9 mouse cellular contexts compared by ENCODE assay signal in genomic region chr10:17528116-17528515, GRCm38 (mm10).
DNase-seq lines count a peak whose midpoint lies in the region; ATAC-seq and TF ChIP-seq lines count a peak whose summit lies in the region.
"Had no signal": no experiment of that assay in that cellular context is flagged by ENCODE, and none has a peak within 500 bp of the region (broad histone marks: within the 10 kb centered on the region; RNA-seq: fewer than 3 reads in every experiment).

No protein-coding gene starts in this region.

- H3K36me3 ChIP-seq in heart, postnatal 0 days (replicated peaks; ENCODE audit: control insufficient read depth, insufficient read depth, low read length), result no peaks in the 10 kb centered on the region
- no peaks in the 10 kb centered on the region for H3K36me3 ChIP-seq in lung, embryonic 16.5 days (ENCODE audit: control insufficient read depth, insufficient read depth, low read length)
- no peaks in the 10 kb centered on the region for H3K36me3 ChIP-seq in intestine, embryonic 16.5 days (ENCODE audit: control insufficient read depth, insufficient read depth, low read length)
- H3K36me3 ChIP-seq in stomach, postnatal 0 days (ENCODE audit: control insufficient read depth, insufficient read depth, low read length), result no peaks in the 10 kb centered on the region
- H3K36me3 ChIP-seq in neural tube, embryonic 15.5 days, result no peaks in the 10 kb centered on the region
- H3K36me3 ChIP-seq: hindbrain, embryonic 15.5 days had no signal

- DNase-seq in heart, postnatal 0 days (ENCODE audit: low spot score), result peak; percentile 52
- no peak for DNase-seq in heart, adult 8-10 months (ENCODE audit: low spot score)
- no peak for DNase-seq in lung, adult 2 months
- DNase-seq in stomach, postnatal 0 days (ENCODE audit: low spot score), result peak; percentile 50

- H3K4me3 ChIP-seq in heart, postnatal 0 days (ENCODE audit: low read depth, low read length), result no peak overlapping the region
- H3K4me3 ChIP-seq in lung, embryonic 16.5 days (ENCODE audit: low read length), result no peak overlapping the region
- H3K4me3 ChIP-seq in lung, adult 2 months (replicated peaks; ENCODE audit: extremely low read depth, low read depth, low read length), result no peak overlapping the region
- H3K4me3 ChIP-seq in intestine, embryonic 16.5 days (ENCODE audit: low read length), result no peak overlapping the region
- no peak overlapping the region for H3K4me3 ChIP-seq in stomach, postnatal 0 days (ENCODE audit: low read depth, low read length)
- no peak overlapping the region for H3K4me3 ChIP-seq in neural tube, embryonic 15.5 days (replicated peaks)
- H3K4me3 ChIP-seq: erythroblast, embryonic 14.5 days; hindbrain, embryonic 15.5 days had no signal

- no peak for TF ChIP-seq CTCF in heart, postnatal 0 days (IDR thresholded peaks at IDR 0.05; ENCODE audit: low read depth)
- no peak for TF ChIP-seq CTCF in lung, adult 2 months (IDR thresholded peaks at IDR 0.05; ENCODE audit: insufficient read depth, low read length)
- TF ChIP-seq CTCF in stomach, postnatal 0 days (IDR thresholded peaks at IDR 0.05; ENCODE audit: low read depth), result no peak

- peak; percentile 49; the same call in 1 of the 2 replicates for ATAC-seq in heart, postnatal 0 days (ENCODE audit: insufficient read depth, low read depth)
- peak; percentile 74 for ATAC-seq in lung, embryonic 16.5 days (ENCODE audit: low read depth)
- peak; percentile 80 for ATAC-seq in intestine, embryonic 16.5 days
- peak; percentile 84 for ATAC-seq in stomach, postnatal 0 days (ENCODE audit: low FRiP score, low TSS enrichment)
- no peak for ATAC-seq in neural tube, embryonic 15.5 days (ENCODE audit: low FRiP score)

- 0 out of 2 replicates have a peak overlapping the region, but pooled peaks have one; percentile 7 for H3K27ac ChIP-seq in heart, postnatal 0 days (ENCODE audit: low read depth)
- H3K27ac ChIP-seq in lung, embryonic 16.5 days (ENCODE audit: low read length), result 0 out of 2 replicates have a peak overlapping the region, but pooled peaks have one; percentile 1
- peak overlapping the region; percentile 44; the same call in 1 of the 2 replicates for H3K27ac ChIP-seq in intestine, embryonic 16.5 days (ENCODE audit: low read length)
- peak overlapping the region; percentile 42 for H3K27ac ChIP-seq in stomach, postnatal 0 days (replicated peaks)
- no peak overlapping the region for H3K27ac ChIP-seq in neural tube, embryonic 15.5 days (replicated peaks)
- H3K27ac ChIP-seq: hindbrain, embryonic 15.5 days had no signal

- H3K9ac ChIP-seq in heart, postnatal 0 days (replicated peaks; ENCODE audit: low read depth, low read length), result no peak overlapping the region
- no peak overlapping the region for H3K9ac ChIP-seq in lung, embryonic 16.5 days (ENCODE audit: low read length)
- H3K9ac ChIP-seq in intestine, embryonic 16.5 days (ENCODE audit: low read depth, low read length), result no peak overlapping the region
- no peak overlapping the region for H3K9ac ChIP-seq in stomach, postnatal 0 days (ENCODE audit: low read length)
- no peak overlapping the region for H3K9ac ChIP-seq in neural tube, embryonic 15.5 days (replicated peaks)
- H3K9ac ChIP-seq: hindbrain, embryonic 15.5 days had no signal

- H3K4me2 ChIP-seq in heart, postnatal 0 days (ENCODE audit: low read depth, low read length), result no peak overlapping the region
- no peak overlapping the region for H3K4me2 ChIP-seq in lung, embryonic 16.5 days (ENCODE audit: low read depth, low read length)
- H3K4me2 ChIP-seq in intestine, embryonic 16.5 days (ENCODE audit: low read depth, low read length), result no peak overlapping the region
- no peak overlapping the region for H3K4me2 ChIP-seq in stomach, postnatal 0 days (replicated peaks; ENCODE audit: low read depth)
- no peak overlapping the region for H3K4me2 ChIP-seq in neural tube, embryonic 15.5 days
- H3K4me2 ChIP-seq: hindbrain, embryonic 15.5 days had no signal

- TF ChIP-seq POLR2A in lung, adult 2 months (IDR thresholded peaks at IDR 0.05; ENCODE audit: borderline replicate concordance, extremely low read depth, low read depth, low read length), result no peak

- 31% methylated on average over 2 of the region's 2 CpGs for WGBS in heart, postnatal 0 days
- WGBS in lung, embryonic 16.5 days, result 44% methylated on average over 2 of the region's 2 CpGs
- WGBS in lung, adult 2 months, result 15% methylated on average over 2 of the region's 2 CpGs
- 47% methylated on average over 2 of the region's 2 CpGs for WGBS in intestine, embryonic 16.5 days
- WGBS in stomach, postnatal 0 days, result 27% methylated on average over 2 of the region's 2 CpGs
- 84% methylated on average over 2 of the region's 2 CpGs for WGBS in neural tube, embryonic 15.5 days

- H3K9me3 ChIP-seq in heart, postnatal 0 days (replicated peaks; ENCODE audit: control insufficient read depth, low read length), result no peaks in the 10 kb centered on the region
- H3K9me3 ChIP-seq in lung, embryonic 16.5 days (ENCODE audit: control insufficient read depth, low read length), result no peaks in the 10 kb centered on the region
- no peaks in the 10 kb centered on the region for H3K9me3 ChIP-seq in intestine, embryonic 16.5 days (ENCODE audit: control insufficient read depth, low read length)
- no peaks in the 10 kb centered on the region for H3K9me3 ChIP-seq in stomach, postnatal 0 days (ENCODE audit: control insufficient read depth, low read length)
- H3K9me3 ChIP-seq in neural tube, embryonic 15.5 days (replicated peaks), result no peaks in the 10 kb centered on the region
- H3K9me3 ChIP-seq: hindbrain, embryonic 15.5 days had no signal

- no peaks in the 10 kb centered on the region for H3K27me3 ChIP-seq in heart, postnatal 0 days (ENCODE audit: control insufficient read depth, insufficient read depth, low read length)
- H3K27me3 ChIP-seq in lung, embryonic 16.5 days (ENCODE audit: control insufficient read depth, insufficient read depth, low read depth, low read length), result no peaks in the 10 kb centered on the region
- H3K27me3 ChIP-seq in intestine, embryonic 16.5 days (replicated peaks; ENCODE audit: control insufficient read depth, insufficient read depth, low read length), result no peaks in the 10 kb centered on the region
- no peaks in the 10 kb centered on the region for H3K27me3 ChIP-seq in stomach, postnatal 0 days (ENCODE audit: control insufficient read depth, insufficient read depth, low read length)
- no peaks in the 10 kb centered on the region for H3K27me3 ChIP-seq in neural tube, embryonic 15.5 days (replicated peaks)
- H3K27me3 ChIP-seq: hindbrain, embryonic 15.5 days had no signal

- TF ChIP-seq EP300 in heart, postnatal 0 days (IDR thresholded peaks at IDR 0.05; ENCODE audit: low read depth), result no peak
- no peak for TF ChIP-seq EP300 in stomach, postnatal 0 days (optimal IDR thresholded peaks at IDR 0.05)

- peaks cover 14% of the 10 kb centered on the region for H3K4me1 ChIP-seq in heart, postnatal 0 days (ENCODE audit: control insufficient read depth, insufficient read depth)
- H3K4me1 ChIP-seq in lung, embryonic 16.5 days (replicated peaks; ENCODE audit: control insufficient read depth, insufficient read depth, low read length), result peaks cover 7% of the 10 kb centered on the region; the same call in 1 of the 2 replicates
- H3K4me1 ChIP-seq in lung, adult 2 months (ENCODE audit: control insufficient read depth, insufficient read depth, low read length), result peaks cover 8% of the 10 kb centered on the region
- peaks cover 6% of the 10 kb centered on the region for H3K4me1 ChIP-seq in intestine, embryonic 16.5 days (ENCODE audit: control insufficient read depth, insufficient read depth, low read length)
- no peaks in the 10 kb centered on the region; the same call in 1 of the 2 replicates for H3K4me1 ChIP-seq in stomach, postnatal 0 days (replicated peaks; ENCODE audit: control insufficient read depth, insufficient read depth)
- no peaks in the 10 kb centered on the region for H3K4me1 ChIP-seq in neural tube, embryonic 15.5 days
- H3K4me1 ChIP-seq: hindbrain, embryonic 15.5 days had no signal

Comparison
In these comparisons a context has a peak if more than half of its experiments do, and no peak if none do; other contexts are left out.
1. DNase-seq: peak in heart, postnatal 0 days (single experiment) and stomach, postnatal 0 days (single experiment); none in heart, adult 8-10 months (single experiment) and lung, adult 2 months (single experiment).